Mouse (Mus musculus) yolk sac, embryonic 10.5 days (tissue): Measurements from ENCODE around the gene Gm26566.
A peak's percentile ranks its signal among the peaks of the same experiment; 100 is the strongest.

Source experiments
- DNase-seq: peaks from one replicate; pipeline ENCODE4 v3.0.0-alpha.2; 2017; ENCODE audit warnings: low spot score

Gene Gm26566

DNA sequence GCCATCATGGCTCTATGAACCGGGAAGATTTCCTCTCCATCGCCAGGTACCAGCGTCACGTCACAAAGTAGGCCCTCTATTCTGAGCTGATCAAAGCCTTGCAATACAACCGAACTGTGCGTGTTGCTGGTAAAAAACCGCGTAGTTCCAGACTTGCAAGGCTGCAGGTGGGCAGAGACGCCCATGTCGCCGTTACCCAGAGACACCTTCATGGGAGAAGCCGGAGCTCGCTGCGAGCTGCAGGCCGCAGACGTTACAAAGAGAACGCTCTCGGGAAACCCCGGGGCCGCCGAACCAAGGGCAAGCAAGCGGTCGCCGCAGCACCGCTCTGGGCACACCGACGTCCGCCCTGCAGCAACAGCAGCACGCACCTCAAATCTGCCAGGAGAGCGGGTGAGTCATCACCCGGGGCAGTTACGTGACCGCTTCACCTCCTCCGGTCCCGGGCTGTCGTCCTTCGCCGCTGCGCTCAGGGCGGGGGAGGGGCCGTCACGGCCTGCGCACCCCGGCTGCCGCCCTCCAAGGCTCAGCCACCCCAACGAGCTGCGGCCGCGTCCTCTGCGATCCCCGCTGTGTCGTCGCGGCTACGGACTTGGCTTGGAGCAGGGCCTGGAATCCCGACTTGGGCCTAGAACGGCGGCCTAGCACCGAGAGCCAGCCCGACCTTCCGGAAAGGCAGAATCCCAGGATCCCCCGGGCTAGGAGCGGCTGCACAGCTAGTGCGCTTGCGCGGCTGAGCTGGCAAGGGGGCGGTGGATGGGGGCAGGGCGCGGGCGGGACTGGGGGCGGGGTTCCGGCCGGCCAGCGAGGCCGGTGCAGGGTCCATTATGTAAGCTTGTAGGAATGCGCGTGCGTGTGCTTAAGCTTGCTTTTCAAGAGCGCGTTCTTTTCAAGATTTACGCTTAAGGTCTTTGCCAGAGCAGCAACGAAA, at the start of gene Gm26566, which contains the start of gene Klhl9:
Gm26566 (plus strand) TSS at position 15 of the 931 bp plus-strand sequence.
Klhl9 (minus strand) TSS at position 675 of the 931 bp plus-strand sequence.
- peak; percentile 97 for DNase-seq

DNA sequence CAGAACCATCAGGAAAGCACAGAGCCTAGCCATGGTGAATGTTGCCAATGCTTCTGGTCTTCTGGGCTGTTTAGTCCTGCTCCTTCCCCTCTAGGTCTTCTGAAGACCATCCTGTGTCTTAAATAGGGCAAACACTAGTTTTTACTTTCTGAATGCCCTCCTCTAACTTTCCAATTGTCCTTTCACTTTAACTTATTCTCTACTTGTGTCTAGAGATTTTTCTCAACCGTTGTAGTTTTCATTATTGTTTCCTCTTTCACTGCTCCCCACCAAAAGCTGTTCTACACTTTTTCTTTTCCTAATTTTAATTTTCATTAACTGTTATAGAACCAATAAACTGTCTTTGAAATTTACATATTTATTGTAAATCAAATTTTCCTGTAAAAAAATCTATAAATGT, 44.8 kb upstream of the Gm26566 start, which contains the start of gene Ifna16:
Ifna16 (minus strand) TSS at position 101 of the 400 bp plus-strand sequence.
- no peak for DNase-seq

DNA sequence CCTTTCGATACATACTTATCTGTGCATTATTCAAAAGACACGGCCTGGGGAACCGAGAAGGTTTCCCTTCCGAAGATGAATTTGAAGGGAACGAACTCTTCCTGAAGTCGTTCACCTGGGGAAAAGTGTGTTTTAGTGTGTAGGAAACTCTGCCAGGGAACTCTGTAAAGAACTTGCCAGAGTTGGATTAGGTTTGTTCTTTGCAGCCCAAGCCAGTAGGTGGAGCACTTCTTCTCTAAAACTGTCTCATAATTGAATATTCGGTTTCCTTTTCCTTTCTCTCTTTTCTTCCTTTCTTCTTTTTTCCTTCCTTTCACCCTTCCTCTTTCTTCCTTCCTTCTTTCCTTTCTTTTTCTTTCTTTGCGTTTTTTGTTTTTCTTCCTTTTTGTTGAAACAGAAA, 41.2 kb upstream of the Gm26566 start:
- DNase-seq, result no peak

DNA sequence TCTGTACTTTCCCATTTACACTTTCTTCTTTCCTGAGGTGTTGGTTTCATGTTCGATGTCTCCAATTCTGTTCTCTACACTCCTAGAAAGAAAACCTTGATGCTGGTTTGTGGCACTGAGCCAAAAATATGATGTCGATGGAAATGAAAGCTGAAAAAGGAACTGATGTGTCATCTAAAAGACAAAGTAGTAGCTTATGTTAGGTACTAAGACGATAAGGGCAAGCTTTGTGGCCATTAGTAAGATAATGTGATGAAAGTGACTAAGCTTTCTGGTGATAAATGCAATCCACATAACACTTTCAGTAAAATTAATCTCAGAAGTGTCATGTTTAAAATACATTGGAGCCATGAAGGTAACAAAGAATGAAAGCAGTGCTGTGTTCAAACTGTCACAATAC, 40.3 kb upstream of the Gm26566 start:
- no peak for DNase-seq

DNA sequence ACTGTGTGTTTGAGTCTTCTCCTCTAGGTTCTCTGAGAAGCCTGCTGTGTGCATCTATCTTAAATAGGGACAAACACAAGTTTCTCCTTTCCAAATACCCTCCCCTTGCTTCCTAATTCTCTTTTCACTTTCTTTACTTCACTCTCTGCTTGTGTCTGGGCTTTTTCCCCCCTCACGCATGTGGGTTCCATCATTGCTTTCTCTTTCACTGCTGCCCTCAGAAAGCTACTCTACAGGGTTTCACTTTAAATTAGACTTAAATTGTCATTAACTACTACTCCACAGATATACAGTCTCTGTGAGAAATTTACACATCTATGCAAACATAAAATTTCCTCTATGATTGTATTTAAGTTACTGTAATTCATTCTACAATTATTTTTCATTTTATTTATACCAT, 37.8 kb upstream of the Gm26566 start, which contains the start of gene Ifna2:
Ifna2 (minus strand) TSS at position 101 of the 400 bp plus-strand sequence.
- DNase-seq, result no peak

DNA sequence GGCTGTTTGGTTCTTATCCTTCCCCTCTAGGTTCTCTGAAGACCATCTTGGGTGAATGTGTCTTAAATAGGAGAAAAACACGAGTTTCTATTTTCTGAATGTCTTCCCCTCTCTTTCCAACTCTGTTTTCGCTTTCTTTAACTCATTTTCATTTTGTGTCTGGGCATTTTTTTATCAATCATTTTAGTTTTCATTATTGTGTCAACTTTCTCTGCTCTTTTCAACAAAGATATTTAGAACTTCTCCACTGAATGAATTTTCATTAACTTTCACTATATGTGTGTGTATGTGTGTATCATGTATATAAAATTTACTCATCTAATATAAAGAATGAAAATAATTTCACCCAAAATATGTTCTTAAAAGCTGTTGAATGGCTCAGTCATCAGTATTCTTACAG, 30.3 kb upstream of the Gm26566 start, which contains the start of gene Ifnab:
Ifnab (minus strand) TSS at position 101 of the 400 bp plus-strand sequence.
- no peak for DNase-seq

DNA sequence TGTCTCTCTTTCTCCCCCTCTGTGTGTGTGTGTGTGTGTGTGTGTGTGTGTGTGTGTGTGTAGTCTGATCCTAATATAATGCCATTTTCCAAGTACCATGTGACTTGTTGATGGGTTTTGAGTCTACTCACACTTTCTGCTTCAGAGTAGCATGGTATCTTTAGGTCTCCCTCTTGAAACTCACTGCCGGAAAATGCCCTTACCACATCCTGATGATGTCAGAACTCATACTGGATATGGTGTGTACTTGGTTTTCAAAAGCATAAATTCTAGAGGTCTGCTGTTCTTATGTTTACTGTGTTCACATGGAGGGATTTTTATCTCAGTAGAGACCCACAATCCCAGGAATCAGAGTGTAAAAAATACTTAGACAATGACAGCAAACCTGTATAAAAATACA, 29.1 kb upstream of the Gm26566 start:
- no peak for DNase-seq

DNA sequence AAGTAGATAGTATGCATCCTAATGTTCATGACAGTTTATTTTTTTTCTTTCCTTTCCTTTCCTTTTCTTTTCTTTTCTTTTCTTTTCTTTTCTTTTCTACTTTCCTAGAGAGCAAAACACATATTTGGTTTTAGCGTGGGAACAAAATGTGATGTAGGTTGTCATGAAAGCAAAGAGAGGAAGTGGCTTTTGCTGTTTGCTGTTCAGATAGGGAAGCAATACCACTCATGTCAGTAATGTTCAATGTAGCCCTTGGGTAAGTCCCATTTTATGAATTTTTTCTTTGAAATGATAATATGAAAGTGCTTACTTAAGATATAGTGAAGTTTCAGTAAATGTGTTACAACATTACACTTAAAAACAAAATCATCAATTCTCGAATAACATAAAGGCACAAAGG, 28.2 kb upstream of the Gm26566 start:
- no peak for DNase-seq

DNA sequence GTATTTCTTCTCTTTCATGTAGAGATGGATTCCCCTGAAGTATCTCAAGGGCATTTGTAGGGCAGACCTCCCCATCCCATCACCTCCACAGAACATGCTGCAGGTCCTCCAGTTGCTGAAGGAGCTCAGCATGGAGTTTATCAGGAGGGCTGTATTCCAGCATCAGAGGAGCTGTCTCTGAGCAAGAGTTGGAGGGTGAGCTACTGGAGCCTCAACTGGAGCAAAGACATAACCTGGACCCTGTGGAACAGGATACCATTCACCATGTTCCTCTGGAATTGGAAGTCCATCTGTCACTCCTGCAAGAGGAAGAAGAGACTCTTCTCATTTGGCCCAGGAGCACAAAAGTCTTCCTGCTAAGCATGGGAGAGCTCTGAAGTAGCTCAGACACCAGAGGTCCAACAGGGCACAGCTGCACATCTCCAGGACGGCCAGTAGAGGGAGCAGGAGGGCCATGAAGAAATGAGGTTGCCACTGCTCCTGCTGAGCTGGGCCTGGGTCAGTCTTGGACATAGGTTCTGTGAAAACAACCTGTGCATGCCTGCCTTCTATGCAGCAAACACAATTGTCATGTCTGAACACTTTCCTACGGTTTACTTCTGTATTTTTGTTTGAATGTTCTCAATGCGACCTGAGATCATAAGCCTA, 25.2 kb upstream of the Gm26566 start:
- peak; percentile 70 for DNase-seq

DNA sequence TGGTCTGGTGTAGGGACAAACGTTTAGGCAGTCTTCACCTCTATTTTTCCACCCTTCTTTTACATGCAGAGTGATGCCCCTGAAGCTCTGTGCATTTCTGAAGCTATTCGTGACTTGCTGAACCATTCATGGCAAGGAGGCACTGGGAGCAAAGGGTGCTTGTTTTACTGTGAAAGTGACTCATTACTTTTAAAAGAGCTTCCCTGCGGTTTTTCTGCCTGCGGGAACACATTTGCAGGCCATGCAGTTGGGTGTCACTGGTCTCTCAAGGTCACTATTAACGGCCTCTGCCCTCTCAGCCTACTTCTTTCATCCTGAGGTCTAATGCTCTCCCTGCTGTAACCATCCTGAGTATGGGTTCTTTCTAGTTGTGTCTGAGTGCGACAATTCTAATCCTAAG, 24.5 kb upstream of the Gm26566 start:
- peak; percentile 25 for DNase-seq

DNA sequence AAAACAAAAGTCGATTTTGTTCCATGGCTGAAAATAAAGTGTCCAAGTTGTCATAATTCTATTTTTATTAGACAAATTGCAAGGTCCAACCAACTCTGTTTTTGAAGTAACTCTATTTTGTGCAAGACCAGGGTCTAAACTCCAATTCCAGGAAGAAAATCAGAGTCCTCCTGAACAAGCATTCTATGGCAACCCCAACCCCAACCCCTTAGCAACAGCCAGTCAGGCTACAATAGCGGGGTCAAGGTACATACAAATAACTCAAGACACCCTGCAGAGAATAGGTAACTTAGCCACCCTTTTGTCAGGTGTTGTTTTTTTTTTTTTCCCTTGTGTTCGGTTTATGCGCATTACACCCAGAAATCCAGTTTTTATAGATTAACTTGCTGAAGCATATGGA, 23.9 kb upstream of the Gm26566 start:
- peak; percentile 64 for DNase-seq

DNA sequence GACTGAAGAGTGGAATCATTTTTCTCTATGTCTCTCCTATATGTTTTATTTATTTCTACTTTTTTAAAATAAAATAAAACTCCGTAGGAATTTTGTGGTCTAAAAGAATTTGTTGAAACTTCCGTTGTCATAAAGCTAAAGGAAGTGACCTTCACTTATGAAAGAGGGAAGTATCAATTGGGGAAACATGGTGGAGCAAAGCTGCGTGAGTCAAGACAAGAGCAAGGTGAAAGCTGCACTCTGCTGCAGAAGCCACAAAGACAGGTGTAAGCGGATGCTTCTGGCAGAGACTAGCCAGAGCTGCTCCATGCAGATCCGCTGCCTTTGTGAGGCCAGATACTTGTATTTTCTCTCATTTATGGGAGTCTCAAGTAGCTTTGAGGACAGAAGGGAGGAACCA, 22.8 kb upstream of the Gm26566 start:
- no peak for DNase-seq

DNA sequence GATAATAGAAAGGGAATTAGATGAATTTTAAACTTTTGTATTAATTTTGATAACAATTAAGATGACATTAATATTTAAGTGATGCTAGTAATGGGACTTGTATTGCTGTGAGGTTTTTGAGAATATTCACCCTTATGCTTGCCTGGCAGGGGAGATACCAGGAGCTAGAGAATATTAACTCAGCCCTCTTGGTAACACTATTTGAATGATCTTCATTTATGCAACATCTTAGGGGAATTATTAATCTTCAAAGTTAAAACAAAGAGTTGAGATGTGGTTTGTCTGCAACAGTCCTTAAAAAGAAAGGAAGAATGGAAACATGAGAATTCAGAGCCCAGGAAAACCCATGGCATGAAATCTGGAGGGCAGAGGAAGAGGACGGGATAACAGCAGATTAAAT, 22.3 kb upstream of the Gm26566 start:
- DNase-seq, result no peak

DNA sequence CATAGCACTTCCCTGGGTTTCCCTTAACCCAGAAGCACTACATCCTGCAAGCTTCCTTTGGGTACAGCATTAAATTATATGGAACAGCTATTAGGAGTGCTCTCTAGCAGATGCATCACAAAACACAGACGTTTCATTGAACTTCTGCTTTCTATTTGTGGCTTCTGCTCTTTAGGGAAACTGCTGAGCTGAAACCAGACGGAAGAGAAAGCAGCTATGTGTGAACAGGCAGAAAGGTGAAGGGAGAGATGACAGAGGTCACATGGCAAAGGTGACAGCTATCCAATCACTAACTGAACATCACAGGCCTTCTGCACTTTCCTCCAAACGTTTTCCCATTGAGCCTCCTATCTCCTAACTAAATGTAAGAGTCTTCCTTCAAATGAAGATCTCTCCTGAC, 15.7 kb upstream of the Gm26566 start:
- DNase-seq, result no peak

DNA sequence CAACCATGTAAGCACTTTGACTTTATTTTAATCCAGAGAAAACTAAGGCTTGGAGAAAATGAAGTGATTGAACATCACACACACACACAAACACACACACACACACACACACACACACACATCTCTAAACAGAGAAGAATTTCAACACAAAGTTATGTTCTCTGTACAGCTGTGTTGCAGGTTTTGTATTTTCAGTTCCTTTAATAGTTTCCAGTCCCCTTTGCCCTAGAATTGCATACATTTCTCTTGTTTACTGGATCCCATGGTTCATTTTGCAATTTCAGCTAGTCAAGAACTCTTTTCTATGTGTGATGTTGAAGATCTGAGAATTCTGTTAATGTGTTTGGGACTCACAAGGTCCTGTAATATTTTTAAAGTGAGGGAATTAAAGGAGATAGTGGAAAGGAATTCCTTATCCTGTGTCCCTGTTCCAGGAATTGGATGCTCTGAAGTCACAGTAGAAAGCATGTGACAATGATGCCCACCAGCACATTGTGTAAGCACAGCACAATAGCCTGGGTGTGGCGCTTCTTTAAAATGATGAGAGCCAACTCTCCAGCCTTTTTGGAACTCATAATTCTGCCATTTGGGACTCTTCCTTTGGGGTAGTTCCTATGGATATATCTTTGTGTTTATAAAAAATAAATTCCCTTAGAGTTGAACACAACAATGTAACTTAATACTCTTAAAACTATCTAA, 14.3 kb upstream of the Gm26566 start:
- no peak for DNase-seq

DNA sequence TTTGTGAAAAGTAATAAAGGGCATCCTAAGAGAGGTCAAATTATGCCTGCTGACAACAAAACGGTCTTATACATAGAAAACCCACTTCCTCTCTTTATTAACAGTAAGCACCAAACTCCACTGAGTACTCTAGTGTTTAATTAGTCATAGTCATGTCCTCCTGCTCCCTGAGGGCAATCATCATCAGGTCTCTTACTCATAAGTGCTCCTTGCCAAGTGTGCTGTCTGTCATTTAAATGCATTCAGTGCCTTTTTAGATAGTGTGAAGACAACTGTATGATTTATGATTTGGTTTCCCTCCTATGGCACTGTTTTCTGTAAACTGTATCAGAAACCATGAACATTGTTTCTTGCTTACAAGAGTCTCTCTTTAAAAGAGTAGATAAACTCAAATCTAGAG, 7.3 kb upstream of the Gm26566 start:
- no peak for DNase-seq

DNA sequence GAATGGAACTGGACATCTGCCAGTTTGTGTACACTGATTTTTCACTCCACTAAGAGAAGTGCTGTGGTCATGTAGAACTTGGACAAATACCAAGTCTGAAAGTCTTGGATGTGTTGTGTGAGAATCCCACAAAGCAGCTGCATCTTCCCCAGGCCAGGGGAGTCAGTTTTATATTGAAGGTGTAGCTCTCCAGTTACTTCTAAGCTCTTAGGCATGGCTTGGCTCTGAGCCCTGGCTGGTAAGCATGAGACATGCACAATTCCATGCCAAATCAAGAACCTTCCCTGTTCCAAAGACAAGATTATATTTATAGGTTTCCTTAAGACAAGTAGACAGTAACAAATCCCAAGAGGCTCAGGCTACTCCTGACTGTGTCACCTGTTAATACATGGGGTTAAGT, 6.5 kb upstream of the Gm26566 start:
- no peak for DNase-seq

DNA sequence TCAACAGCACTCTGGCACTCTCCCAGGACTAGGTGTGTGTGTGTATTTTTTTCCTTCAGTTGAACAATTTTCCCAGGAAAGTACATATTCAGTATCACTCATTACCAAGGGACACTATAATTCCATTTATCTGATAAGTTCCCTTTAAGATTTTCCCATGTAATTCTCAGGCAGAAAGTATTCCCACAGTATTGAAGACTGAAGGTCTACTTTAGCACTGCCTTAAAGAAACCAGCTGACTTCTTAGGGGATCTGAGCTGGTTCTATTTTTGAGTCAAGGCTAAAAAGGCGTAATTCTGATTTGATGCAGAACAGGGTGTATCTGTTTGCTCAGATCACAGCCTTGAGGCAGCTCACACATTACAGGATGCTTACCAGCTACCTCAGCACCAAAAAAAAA, 2.9 kb upstream of the Gm26566 start:
- DNase-seq, result no peak

DNA sequence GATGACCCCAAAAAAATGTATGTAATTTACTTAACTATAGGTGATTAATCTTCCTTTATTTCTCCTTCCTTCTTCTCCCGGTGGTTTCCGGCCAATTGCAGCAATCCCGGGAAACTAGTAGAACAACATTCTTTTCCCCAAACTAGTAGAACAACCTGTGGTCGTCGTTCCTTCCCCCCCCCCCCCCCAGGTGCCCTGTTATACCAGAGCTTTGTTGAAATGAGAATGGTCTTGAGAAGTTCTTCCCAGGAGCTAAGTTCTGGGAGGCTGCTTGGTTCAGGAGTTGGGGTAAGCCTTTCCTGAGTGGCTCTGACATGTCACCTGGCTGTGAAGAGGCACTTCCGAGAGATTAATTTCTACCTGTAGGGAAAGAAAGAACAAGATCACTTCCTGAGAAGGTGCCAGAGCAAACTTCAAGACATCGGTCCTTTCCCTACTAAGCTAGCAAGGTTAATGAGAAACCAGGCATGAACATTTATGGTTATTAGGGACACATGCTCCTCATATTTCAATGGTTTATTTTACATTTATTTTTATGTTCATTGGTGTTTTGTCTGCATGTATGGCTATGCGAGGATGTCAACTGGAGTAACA, 2.0 kb downstream of the Gm26566 start:
- no peak for DNase-seq

DNA sequence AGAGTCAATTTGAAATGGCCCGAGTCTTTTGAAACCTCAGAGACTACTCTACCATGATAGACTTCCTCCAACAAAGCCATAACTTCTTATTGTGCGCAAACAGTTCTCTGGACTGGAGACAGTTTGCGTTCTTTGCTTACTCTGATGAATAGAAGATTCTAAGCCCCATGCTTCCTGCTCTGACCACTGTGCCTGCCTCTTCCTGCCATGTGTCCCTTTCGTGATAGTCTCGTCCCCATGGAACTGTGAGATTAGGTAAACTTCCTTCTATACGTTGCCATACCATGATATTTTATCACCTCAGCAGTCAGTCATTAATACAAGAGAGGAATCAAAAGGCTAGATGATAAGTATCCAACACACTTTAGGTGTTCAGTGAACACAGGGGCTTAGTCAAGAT, 5.1 kb downstream of the Gm26566 start:
- no peak for DNase-seq

DNA sequence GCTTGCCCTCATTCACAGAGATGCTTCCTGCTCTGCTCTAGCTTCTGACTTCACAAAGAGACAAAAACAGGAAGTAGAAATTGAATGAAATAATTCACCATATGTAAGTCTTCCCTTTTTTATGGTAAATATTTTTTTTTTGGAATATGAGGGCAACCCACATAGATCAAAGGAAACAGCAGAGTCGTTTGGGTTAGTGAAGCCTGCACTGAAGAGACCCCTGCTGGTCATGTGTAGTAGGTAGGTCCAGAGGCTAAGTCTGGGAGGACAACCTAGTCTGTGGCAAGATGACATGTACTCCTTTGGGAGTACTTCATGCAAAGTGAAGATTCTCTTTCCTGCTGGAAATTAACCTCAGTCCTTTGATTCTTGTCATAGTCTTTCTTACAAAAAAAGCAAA, 5.7 kb downstream of the Gm26566 start:
- DNase-seq, result no peak

DNA sequence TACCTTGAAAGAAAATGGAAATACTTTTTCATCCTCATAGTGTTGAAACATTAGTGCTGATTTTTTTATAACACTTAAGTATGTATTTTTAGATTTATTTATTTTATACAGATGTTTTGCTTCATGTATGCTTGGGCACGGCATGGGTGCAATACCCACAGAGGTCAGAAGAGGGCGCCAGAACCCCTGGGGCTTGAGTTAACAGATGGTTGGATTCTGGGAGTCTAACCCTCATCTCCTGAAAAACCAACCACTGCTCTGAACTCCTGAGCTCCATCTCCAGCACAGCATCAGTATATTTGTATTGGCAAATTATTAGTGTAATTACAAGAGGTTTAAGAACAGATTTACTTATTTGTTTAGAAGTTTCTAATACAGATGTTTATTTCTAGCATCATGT, 16.9 kb downstream of the Gm26566 start:
- DNase-seq, result no peak
